Mouse (Mus musculus) liver, embryonic 14.5 days (tissue): ENCODE data around the gene Ecsit. TPM values are rescaled to one million over a fixed set of nuclear protein-coding genes. Genes with fewer than 3 reads are reported as not detected.

ENCODE experiments used
- ATAC-seq: fragments of 200-750 bp; cut with Nextera tagmentation; 2 replicates; pipeline ENCODE4 v1.8.0; 2017; ENCODE audit warnings: moderate number of reproducible peaks, mild to moderate bottlenecking, moderate library complexity; ENCODE audit not compliant: insufficient read depth
- DNase-seq, 3 experiments: peaks; one replicate each; pipeline ENCODE4 v3.0.0-alpha.2; 2012 to 2013; ENCODE audit warnings: low read depth in 3 of 3, low spot score in 3 of 3
- H3K27ac ChIP-seq: fragments of 300-500 bp; sonication (generic); 2 replicates; pipeline ENCODE4 v1.5.1; 2014; ENCODE audit warnings: moderate library complexity, mild to moderate bottlenecking, control low read depth, inconsistent platforms
- H3K27me3 ChIP-seq: fragments of 300-500 bp; sonication (generic); 2 replicates; pipeline ENCODE4 v1.6.1; 2014; ENCODE audit warnings: mild to moderate bottlenecking, low read length, moderate library complexity; ENCODE audit not compliant: control insufficient read depth, insufficient read depth
- H3K36me3 ChIP-seq: fragments of 300-500 bp; sonication (generic); replicated peaks from 2 replicates; pipeline ENCODE4 v1.6.1; 2014; ENCODE audit warnings: low read depth; ENCODE audit not compliant: control insufficient read depth, insufficient read depth
- H3K4me1 ChIP-seq, 2 experiments: fragments of 200-500 bp in 1 of 2; fragments of 300-500 bp in 1 of 2; sonication (generic) in 1 of 2; replicated peaks; 2 replicates each; pipeline ENCODE4 v1.6.1; 2012 to 2014; ENCODE audit warnings: antibody characterized with exemption in 1 of 2, inconsistent platforms in 1 of 2, low read length in 1 of 2; ENCODE audit not compliant: control insufficient read depth in 2 of 2, insufficient read depth in 2 of 2
- H3K4me2 ChIP-seq: fragments of 300-500 bp; sonication (generic); 2 replicates; pipeline ENCODE4 v1.6.1; 2014; ENCODE audit warnings: low read depth, mild to moderate bottlenecking, control low read depth, moderate library complexity
- H3K4me3 ChIP-seq, 2 experiments: fragments of 200-500 bp in 1 of 2; fragments of 300-500 bp in 1 of 2; sonication (generic) in 1 of 2; 2 replicates each; pipeline ENCODE4 v1.5.1; 2012 to 2014; ENCODE audit warnings: low read depth in 2 of 2, low read length in 2 of 2, mild to moderate bottlenecking in 2 of 2, control low read depth in 1 of 2, inconsistent platforms in 1 of 2, moderate library complexity in 1 of 2; ENCODE audit not compliant: insufficient read depth in 1 of 2
- H3K9ac ChIP-seq: fragments of 300-500 bp; sonication (generic); replicated peaks from 2 replicates; pipeline ENCODE4 v1.6.1; 2014; ENCODE audit warnings: mild to moderate bottlenecking, control low read depth, moderate library complexity
- H3K9me3 ChIP-seq: fragments of 300-500 bp; sonication (generic); 2 replicates; pipeline ENCODE4 v1.6.1; 2016; ENCODE audit warnings: low read length, mixed read lengths; ENCODE audit not compliant: control insufficient read depth
- CTCF ChIP-seq: IDR thresholded peaks from 2 replicates; pipeline ENCODE4 v1.5.1; 2016; ENCODE audit warnings: antibody characterized with exemption, low read depth, control low read depth
- EP300 ChIP-seq: IDR thresholded peaks from 2 replicates; pipeline ENCODE4 v1.6.1; 2016; ENCODE audit warnings: antibody characterized with exemption, low read depth
- WGBS: fragments of 180-500 bp; shearing (Covaris S2); extraction: QIAGEN DNeasy Blood & Tissue Kit; methylation state at CpG from one replicate; pipeline ENCODE4 v1.1.7; 2014; ENCODE audit not compliant: insufficient replicate concordance; 5-methylcytosine and 5-hydroxymethylcytosine counted together
- polyA plus RNA-seq, 2 experiments: library from polyadenylated mRNA; depleted of rRNA in 1 of 2; stranded (reverse) in 1 of 2; unstranded in 1 of 2; fragments of >200 nt; fragmentation: Nextera tagmentation in 1 of 2; extraction: Ambion mirVana in 1 of 2; gene quantifications; 2 replicates each; pipeline versions ENCODE4 v1.2.1 to v1.2.3; 2012 to 2014

Gene Ecsit
- polyA plus RNA-seq, 2 experiments, result 14.6 to 16.8 TPM

GRCm38 (mm10) chr9:22119543-22119942 is 34.3 kb upstream of the Ecsit start:
- Histone ChIP-seq H3K36me3 (no peaks in the 10 kb centered on the region), H3K4me3 (no peak overlapping the region), H3K27me3 (no peaks in the 10 kb centered on the region), H3K4me1 (peaks cover 35 to 51% of the 10 kb centered on the region in 2 experiments), H3K9me3 (no peaks in the 10 kb centered on the region), H3K4me2 (no peak overlapping the region), H3K27ac (no peak overlapping the region), H3K9ac (no peak overlapping the region)
- ATAC-seq, result no peak
- WGBS, result 77% methylated on average over 4 of the region's 4 CpGs
- TF ChIP-seq CTCF (no peak), EP300 (no peak)
- no peak for DNase-seq

GRCm38 (mm10) chr9:22117754-22118456 is 32.7 kb upstream of the Ecsit start:
- H3K27ac ChIP-seq, result no peak overlapping the region
- no peak overlapping the region for H3K9ac ChIP-seq
- peak; percentile 91 for TF ChIP-seq CTCF
- no peak for TF ChIP-seq EP300
- no peaks in the 10 kb centered on the region for H3K27me3 ChIP-seq
- peaks cover 10% of the 10 kb centered on the region for H3K36me3 ChIP-seq
- H3K4me2 ChIP-seq, result peak overlapping the region; percentile 78
- ATAC-seq (peak; percentile 11; the same call in 1 of the 2 replicates), DNase-seq (peak; percentile 71 to 76 (median 72))
- H3K4me1 ChIP-seq, result peaks cover 26 to 44% of the 10 kb centered on the region in 2 experiments
- H3K4me3 ChIP-seq, result peak overlapping the region in 1 of 2 experiments; percentile 90; a peak in 2 of 4 replicates
- WGBS, result 28% methylated on average over 10 of the region's 10 CpGs
- no peaks in the 10 kb centered on the region for H3K9me3 ChIP-seq

DNA sequence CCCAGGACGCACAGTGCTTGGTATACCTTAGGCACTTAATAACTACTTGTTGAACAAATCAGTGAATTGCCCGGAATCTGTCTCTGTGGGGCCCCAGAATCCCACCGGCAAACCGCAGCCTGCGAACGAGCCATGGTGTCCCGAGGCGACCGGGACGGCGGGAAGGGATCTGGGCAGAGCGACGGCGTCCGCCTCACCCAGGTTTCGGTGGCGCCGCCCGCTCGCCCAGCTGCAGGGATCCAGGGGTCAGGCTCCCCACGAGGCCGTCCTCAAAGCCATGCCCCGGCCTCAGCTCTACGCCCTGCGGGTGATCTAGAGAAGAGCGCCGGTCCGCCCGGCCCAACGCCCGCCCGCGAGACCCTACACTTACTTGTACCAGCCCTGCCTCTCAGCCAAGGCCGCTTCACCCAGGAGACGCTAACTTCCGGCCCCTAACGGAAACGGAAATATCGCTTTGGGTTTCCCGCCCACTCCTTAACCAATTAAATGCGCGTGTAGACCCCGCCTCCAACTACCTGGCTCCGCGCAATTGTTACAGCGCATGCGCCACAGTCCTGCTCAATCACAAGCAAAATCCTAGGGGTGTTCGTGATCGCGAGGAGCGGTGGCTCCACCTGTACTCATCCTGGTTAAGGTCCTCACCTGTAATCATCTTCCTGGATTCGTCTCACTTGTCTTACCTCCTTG is 31.6 kb upstream of the Ecsit start, which contains the start of gene Elof1:
Elof1 (minus strand) TSS at position 433 of the 687 bp plus-strand sequence.
- H3K9ac ChIP-seq, result peak within 1 kb of the TSS; percentile 82
- H3K4me2 ChIP-seq, result peak within 1 kb of the TSS; percentile 78
- peak; percentile 22; the same call in 1 of the 2 replicates for TF ChIP-seq EP300
- TF ChIP-seq CTCF, result no peak
- peak; percentile 95 to 96 (median 96) for DNase-seq
- H3K27ac ChIP-seq, result peak within 1 kb of the TSS; percentile 69
- peak within 1 kb of the TSS; percentile 67 to 90 for H3K4me3 ChIP-seq
- peaks cover 19% of the 10 kb centered on the region for H3K36me3 ChIP-seq
- H3K27me3 ChIP-seq, result no peaks in the 10 kb centered on the region
- H3K4me1 ChIP-seq, result peaks cover 15 to 34% of the 10 kb centered on the region in 2 experiments
- under 1% methylated on average over 52 of the region's 52 CpGs for WGBS
- H3K9me3 ChIP-seq, result no peaks in the 10 kb centered on the region
- ATAC-seq, result peak; percentile 87

- Histone ChIP-seq H3K9me3 (no peaks in the 10 kb centered on the region), H3K4me3 (peak overlapping the region; percentile 67 to 90), H3K4me1 (peaks cover 8 to 27% of the 10 kb centered on the region in 2 experiments), H3K27ac (peak overlapping the region; percentile 19; the same call in 1 of the 2 replicates), H3K4me2 (peak overlapping the region; percentile 78), H3K9ac (peak overlapping the region; percentile 82), H3K27me3 (no peaks in the 10 kb centered on the region), H3K36me3 (peaks cover 24% of the 10 kb centered on the region)
- DNase-seq (no peak), ATAC-seq (no peak)
- 31% methylated on average over 15 of the region's 15 CpGs for WGBS
- no peak for TF ChIP-seq CTCF
- no peak for TF ChIP-seq EP300
Observed at GRCm38 (mm10) chr9:22116086-22116485, 30.8 kb upstream of the Ecsit start.

- H3K4me3 ChIP-seq, result peak overlapping the region; percentile 67 to 90
- peak overlapping the region; percentile 82 for H3K9ac ChIP-seq
- no peak overlapping the region for H3K27ac ChIP-seq
- WGBS, result 76% methylated on average over 4 of the region's 4 CpGs
- H3K4me1 ChIP-seq, result peaks cover 5 to 22% of the 10 kb centered on the region in 2 experiments; a peak in 3 of 4 replicates
- peak overlapping the region; percentile 78 for H3K4me2 ChIP-seq
- H3K27me3 ChIP-seq, result no peaks in the 10 kb centered on the region
- no peak for ATAC-seq
- peaks cover 24% of the 10 kb centered on the region for H3K36me3 ChIP-seq
- no peak for DNase-seq
- no peaks in the 10 kb centered on the region for H3K9me3 ChIP-seq
- no peak for TF ChIP-seq CTCF
- TF ChIP-seq EP300, result no peak
Observed at GRCm38 (mm10) chr9:22115635-22116034, 30.4 kb upstream of the Ecsit start.
